Mouse (Mus musculus): ENCODE measurements at regions not wholly inside any gene's neighbourhood (a gene's known extent, or its start where the extent isn't known, plus 50 kb on each side); places are given as distances from the start of the nearest gene placed in this dataset.

GRCm38 (mm10) chr12:25163541-25163940 is 66.6 kb upstream of the Id2 start:
- Histone ChIP-seq H3K4me1 (peaks cover 19% of the 10 kb centered on the region), H3K27ac (replicated peaks) (no peak overlapping the region), H3K9me3 (replicated peaks) (no peaks in the 10 kb centered on the region), H3K9ac (replicated peaks) (no peak overlapping the region), H3K36me3 (no peaks in the 10 kb centered on the region), H3K27me3 (replicated peaks) (no peaks in the 10 kb centered on the region), H3K4me3 (replicated peaks) (no peak overlapping the region), H3K4me2 (no peak overlapping the region)
- ATAC-seq (ENCODE audit: low FRiP score) = no peak
- 20% methylated on average over 6 of the region's 6 CpGs for WGBS

GRCm38 (mm10) chr12:25162843-25163242 is 65.9 kb upstream of the Id2 start:
- H3K36me3 ChIP-seq = no peaks in the 10 kb centered on the region
- H3K9me3 ChIP-seq (replicated peaks) = no peaks in the 10 kb centered on the region
- H3K27me3 ChIP-seq (replicated peaks) = no peaks in the 10 kb centered on the region
- H3K4me3 ChIP-seq (replicated peaks) = no peak overlapping the region
- no peak for ATAC-seq (ENCODE audit: low FRiP score)
- H3K4me1 ChIP-seq = peaks cover 19% of the 10 kb centered on the region
- no peak overlapping the region for H3K27ac ChIP-seq (replicated peaks)
- WGBS = 76% methylated on average over 6 of the region's 6 CpGs
- no peak overlapping the region for H3K4me2 ChIP-seq
- H3K9ac ChIP-seq (replicated peaks) = no peak overlapping the region

GRCm38 (mm10) chr12:25161939-25162338 is 65.0 kb upstream of the Id2 start:
- Histone ChIP-seq H3K4me3 (replicated peaks) (no peak overlapping the region), H3K36me3 (no peaks in the 10 kb centered on the region), H3K27me3 (replicated peaks) (no peaks in the 10 kb centered on the region), H3K4me2 (no peak overlapping the region), H3K9ac (replicated peaks) (no peak overlapping the region), H3K4me1 (peaks cover 19% of the 10 kb centered on the region), H3K27ac (replicated peaks) (no peak overlapping the region), H3K9me3 (replicated peaks) (no peaks in the 10 kb centered on the region)
- 91% methylated on average over 6 of the region's 6 CpGs for WGBS
- no peak for ATAC-seq (ENCODE audit: low FRiP score)

DNA sequence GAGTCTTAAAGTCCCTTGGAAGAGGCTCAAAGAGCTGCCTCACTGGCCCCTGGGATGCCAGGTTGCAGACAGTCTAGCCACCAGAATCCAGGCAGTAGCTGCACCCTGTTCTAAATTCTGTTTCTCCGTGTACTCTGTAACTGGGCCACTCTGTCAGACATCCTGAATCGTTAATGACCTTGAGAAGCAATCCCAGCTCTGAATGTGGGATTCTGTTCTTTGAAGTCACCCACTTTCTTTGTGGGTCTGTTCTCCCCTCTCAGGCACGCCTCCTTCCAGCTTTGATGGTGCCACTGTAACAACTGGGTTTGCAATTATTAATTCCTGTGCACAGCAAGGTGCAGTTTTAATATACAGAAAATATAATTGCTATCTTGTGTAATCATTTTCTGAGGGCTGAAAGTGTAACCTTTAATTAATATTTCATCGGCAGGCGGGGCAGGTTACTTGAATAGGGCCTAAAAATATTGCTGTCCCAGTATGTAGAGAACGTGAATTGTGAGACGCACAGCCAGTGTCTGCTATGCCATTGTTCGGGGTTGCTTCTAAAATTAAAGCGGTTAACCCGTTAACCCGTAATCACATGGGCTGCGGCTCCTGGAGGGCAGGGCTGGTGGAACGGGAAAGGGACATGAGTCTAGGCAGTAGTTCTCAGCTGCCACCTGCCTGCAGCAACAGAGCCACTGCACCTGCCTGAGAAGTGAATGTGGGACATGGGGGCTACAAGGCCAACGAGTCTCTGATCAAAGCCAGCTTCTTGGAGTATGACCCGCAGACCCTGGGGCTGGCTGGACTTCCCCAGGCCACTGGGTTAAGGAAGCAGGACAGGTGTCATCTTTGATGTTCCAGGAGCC is 64.3 kb upstream of the Id2 start:
- Histone ChIP-seq H3K4me2 (no peak overlapping the region), H3K27me3 (replicated peaks) (no peaks in the 10 kb centered on the region), H3K9me3 (replicated peaks) (no peaks in the 10 kb centered on the region), H3K27ac (replicated peaks) (no peak overlapping the region), H3K9ac (replicated peaks) (no peak overlapping the region), H3K4me1 (peaks cover 19% of the 10 kb centered on the region), H3K36me3 (no peaks in the 10 kb centered on the region), H3K4me3 (replicated peaks) (no peak overlapping the region)
- WGBS = 58% methylated on average over 15 of the region's 15 CpGs
- ATAC-seq (ENCODE audit: low FRiP score) = no peak

- H3K9me3 ChIP-seq (replicated peaks) = no peaks in the 10 kb centered on the region
- H3K4me2 ChIP-seq = no peak overlapping the region
- H3K36me3 ChIP-seq = no peaks in the 10 kb centered on the region
- H3K4me3 ChIP-seq (replicated peaks) = no peak overlapping the region
- 93% methylated on average over 6 of the region's 6 CpGs for WGBS
- no peak overlapping the region for H3K9ac ChIP-seq (replicated peaks)
- H3K4me1 ChIP-seq = peaks cover 16% of the 10 kb centered on the region
- ATAC-seq (ENCODE audit: low FRiP score) = no peak
- H3K27ac ChIP-seq (replicated peaks) = no peak overlapping the region
- H3K27me3 ChIP-seq (replicated peaks) = no peaks in the 10 kb centered on the region
Observed at GRCm38 (mm10) chr12:25159091-25159490, 62.2 kb upstream of the Id2 start.

DNA sequence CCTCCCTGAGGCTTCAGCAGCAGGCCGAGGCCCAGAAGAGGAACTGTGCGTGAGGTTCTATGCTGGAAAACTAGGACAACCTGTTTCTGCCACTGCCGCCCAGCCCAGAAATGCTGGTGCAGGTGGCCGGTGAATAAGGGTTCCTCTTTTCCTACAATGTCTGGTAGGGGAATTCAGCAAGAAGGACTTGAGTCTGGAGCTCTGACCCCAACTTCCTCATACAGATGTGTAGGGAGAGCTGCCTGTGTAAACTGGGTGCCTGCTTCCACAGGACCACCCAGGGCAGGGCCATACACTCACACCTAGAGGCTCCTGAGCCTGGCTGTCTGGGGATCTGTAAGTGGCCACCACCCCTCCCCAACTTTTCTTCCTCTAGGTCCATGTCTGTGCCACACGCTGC is 60.3 kb upstream of the Id2 start:
- H3K4me2 ChIP-seq = no peak overlapping the region
- 81% methylated on average over 5 of the region's 5 CpGs for WGBS

GRCm38 (mm10) chr12:25155396-25155795 is 58.5 kb upstream of the Id2 start:
- Histone ChIP-seq H3K27me3 (replicated peaks) (no peaks in the 10 kb centered on the region), H3K36me3 (no peaks in the 10 kb centered on the region), H3K9ac (replicated peaks) (no peak overlapping the region), H3K27ac (replicated peaks) (no peak overlapping the region), H3K9me3 (replicated peaks) (no peaks in the 10 kb centered on the region), H3K4me2 (no peak overlapping the region), H3K4me1 (no peaks in the 10 kb centered on the region), H3K4me3 (replicated peaks) (no peak overlapping the region)
- ATAC-seq (ENCODE audit: low FRiP score) = no peak
- WGBS = 79% methylated on average over 9 of the region's 9 CpGs

More for the DNA sequence above, 60.3 kb upstream of the Id2 start:
- H3K4me1 ChIP-seq = 0 out of 2 replicates have a peak, but pooled peaks cover 6% of the 10 kb centered on the region
- H3K27ac ChIP-seq (replicated peaks) = no peak overlapping the region
- ATAC-seq (ENCODE audit: low FRiP score) = no peak
- no peak overlapping the region for H3K4me3 ChIP-seq (replicated peaks)
- H3K9me3 ChIP-seq (replicated peaks) = no peaks in the 10 kb centered on the region
- no peaks in the 10 kb centered on the region for H3K36me3 ChIP-seq
- H3K27me3 ChIP-seq (replicated peaks) = no peaks in the 10 kb centered on the region
- H3K9ac ChIP-seq (replicated peaks) = no peak overlapping the region

DNA sequence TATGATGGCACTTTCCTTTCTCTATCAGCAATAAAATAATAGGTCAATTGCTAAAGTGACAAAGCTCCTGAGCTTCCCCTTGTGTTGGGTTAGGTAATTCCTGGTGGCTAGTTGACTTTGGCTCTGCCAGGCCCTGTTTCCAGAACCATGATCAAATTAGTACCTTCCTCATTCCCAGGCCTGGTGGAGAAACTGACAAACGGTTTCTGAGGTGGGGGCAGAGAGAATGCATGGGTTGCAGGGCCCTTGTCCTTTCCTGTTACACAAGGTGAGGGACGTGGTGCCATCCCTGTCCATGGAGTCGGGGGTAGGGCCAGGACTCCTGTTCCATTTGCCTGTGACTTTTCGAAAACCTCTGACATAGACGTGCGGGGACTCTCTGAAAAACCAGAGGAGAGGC is 51.2 kb upstream of the Id2 start:
- Histone ChIP-seq H3K4me1 (no peaks in the 10 kb centered on the region), H3K27me3 (replicated peaks) (no peaks in the 10 kb centered on the region), H3K4me2 (no peak overlapping the region), H3K36me3 (no peaks in the 10 kb centered on the region), H3K9ac (replicated peaks) (no peak overlapping the region), H3K9me3 (replicated peaks) (no peaks in the 10 kb centered on the region), H3K4me3 (replicated peaks) (no peak overlapping the region), H3K27ac (replicated peaks) (no peak overlapping the region)
- no peak for ATAC-seq (ENCODE audit: low FRiP score)
- 81% methylated on average over 6 of the region's 6 CpGs for WGBS
